Mouse (Mus musculus): ENCODE data around the gene Alox12b. TPM values are rescaled to one million over a fixed set of nuclear protein-coding genes. Genes with fewer than 3 reads are reported as not detected.

Gene Alox12b
- total and polyA plus RNA-seq, 3 experiments = not detected

DNA sequence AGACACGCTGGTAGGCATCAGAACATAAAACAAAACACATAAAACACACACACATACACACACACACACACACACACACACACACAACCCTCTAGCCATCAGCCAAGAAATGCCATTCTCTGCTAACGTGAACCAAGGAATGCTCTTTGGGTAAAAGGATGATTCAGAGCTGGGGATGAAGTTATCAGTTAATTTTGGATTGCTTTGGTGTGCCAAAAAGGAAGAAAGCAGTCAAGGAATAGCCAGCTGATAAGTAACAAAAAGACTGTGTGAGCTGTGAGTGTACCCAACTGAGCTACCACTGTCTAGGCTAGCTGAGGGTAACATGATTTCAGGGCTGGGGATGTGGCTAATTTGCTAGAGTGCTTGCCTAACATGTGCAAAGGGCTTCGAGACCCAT is 42.8 kb upstream of the Alox12b start:
- no peak for DNase-seq (ENCODE audit: low read depth, low spot score)
- H3K79me2 ChIP-seq (ENCODE audit: control insufficient read depth, insufficient read depth, low read length, poor library complexity) = no peaks in the 10 kb centered on the region; the same call in 1 of the 2 replicates
- TF ChIP-seq NELFE (IDR thresholded peaks at IDR 0.05; ENCODE audit: low read depth, low read length) = no peak
- no peak for TF ChIP-seq MEF2A (IDR thresholded peaks at IDR 0.05; ENCODE audit: extremely low read depth, insufficient replicate concordance, low read depth, low read length, poor library complexity, severe bottlenecking)
- no peak for TF ChIP-seq TBP (IDR thresholded peaks at IDR 0.05; ENCODE audit: low read depth, low read length)
- no peak for TF ChIP-seq SMC3 (IDR thresholded peaks at IDR 0.05; ENCODE audit: low read depth, low read length)
- no peak for TF ChIP-seq MYB (IDR thresholded peaks at IDR 0.05; ENCODE audit: low read depth, low read length)
- no peak for TF ChIP-seq E2F4 (IDR thresholded peaks at IDR 0.05; ENCODE audit: borderline replicate concordance, low read depth, low read length)
- TF ChIP-seq ZC3H11A (IDR thresholded peaks at IDR 0.05; ENCODE audit: low read depth, low read length) = no peak
- no peak for TF ChIP-seq CHD1 (IDR thresholded peaks at IDR 0.05; ENCODE audit: low read depth, low read length)
- TF ChIP-seq KAT2A (conservative IDR thresholded peaks at IDR 0.05; ENCODE audit: low read depth, low read length) = no peak
- no peak for TF ChIP-seq MXI1 (IDR thresholded peaks at IDR 0.05; ENCODE audit: low read depth, low read length)
- no peak for TF ChIP-seq EP300 (IDR thresholded peaks at IDR 0.05; ENCODE audit: low read depth in 1 of 2, low read length in 2 of 2)
- TF ChIP-seq UBTF (IDR thresholded peaks at IDR 0.05; ENCODE audit: borderline replicate concordance, insufficient read depth, low read depth, low read length) = no peak
- no peak for TF ChIP-seq ZKSCAN1 (IDR thresholded peaks at IDR 0.05; ENCODE audit: low read depth, low read length)
- no peak for TF ChIP-seq ELF1 (IDR thresholded peaks at IDR 0.05; ENCODE audit: low read depth, low read length)
- TF ChIP-seq RAD21 (IDR thresholded peaks at IDR 0.05; ENCODE audit: low read depth, low read length) = no peak
- TF ChIP-seq GABPA (IDR thresholded peaks at IDR 0.05; ENCODE audit: low read depth, low read length) = no peak
- no peak for TF ChIP-seq MAZ (IDR thresholded peaks at IDR 0.05; ENCODE audit: low read depth, low read length)
- H3K9ac ChIP-seq (ENCODE audit: control insufficient read depth, low read depth, low read length, poor library complexity, severe bottlenecking) = no peak overlapping the region
- H3K4me3 ChIP-seq (ENCODE audit: control insufficient read depth in 1 of 2, insufficient read depth in 1 of 2, low read depth in 2 of 2, low read length in 2 of 2) = no peak overlapping the region
- H3K4me1 ChIP-seq (ENCODE audit: control insufficient read depth in 1 of 2, insufficient read depth in 2 of 2, low read length in 2 of 2) = peaks cover 0 to 22% of the 10 kb centered on the region in 2 experiments; a peak in 2 of 4 replicates
- peaks cover 0 to 15% of the 10 kb centered on the region in 2 experiments; a peak in 2 of 4 replicates for H3K36me3 ChIP-seq (ENCODE audit: control insufficient read depth in 1 of 2, insufficient read depth in 2 of 2, low read length in 2 of 2)
- no peaks in the 10 kb centered on the region for H3K9me3 ChIP-seq (replicated peaks; ENCODE audit: insufficient read depth, low read length)
- H3K27ac ChIP-seq (ENCODE audit: control insufficient read depth, low read depth, low read length) = no peak overlapping the region
- H3K27me3 ChIP-seq (ENCODE audit: control insufficient read depth in 1 of 2, insufficient read depth in 2 of 2, low read length in 2 of 2) = no peaks in the 10 kb centered on the region

DNA sequence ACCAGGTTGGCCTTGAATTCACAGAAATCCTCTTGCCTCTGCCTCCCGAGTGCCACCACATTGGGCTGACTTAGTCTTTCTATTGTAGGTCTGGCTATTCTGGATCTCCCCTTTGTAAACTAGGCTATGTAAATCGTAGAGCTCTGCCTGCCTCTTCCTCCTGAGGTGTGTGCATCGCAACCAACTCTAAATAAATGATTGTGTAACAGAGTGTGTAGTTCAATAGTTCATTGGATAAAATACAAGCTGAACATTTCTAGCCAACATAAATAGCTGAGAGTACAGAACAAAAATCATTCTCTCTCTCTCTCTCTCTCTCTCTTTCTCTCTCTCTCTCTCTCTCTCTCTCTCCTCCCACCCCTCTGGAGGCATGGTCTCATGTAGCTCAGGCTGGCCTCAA is 42.2 kb upstream of the Alox12b start:
- peaks cover 0 to 11% of the 10 kb centered on the region in 2 experiments; a peak in 2 of 4 replicates for H3K36me3 ChIP-seq (ENCODE audit: control insufficient read depth in 1 of 2, insufficient read depth in 2 of 2, low read length in 2 of 2)
- H3K4me1 ChIP-seq (ENCODE audit: control insufficient read depth in 1 of 2, insufficient read depth in 2 of 2, low read length in 2 of 2) = peaks cover 0 to 22% of the 10 kb centered on the region in 2 experiments; a peak in 2 of 4 replicates
- H3K27me3 ChIP-seq (ENCODE audit: control insufficient read depth in 1 of 2, insufficient read depth in 2 of 2, low read length in 2 of 2) = no peaks in the 10 kb centered on the region
- H3K27ac ChIP-seq (ENCODE audit: control insufficient read depth, low read depth, low read length) = no peak overlapping the region
- no peak overlapping the region for H3K9ac ChIP-seq (ENCODE audit: control insufficient read depth, low read depth, low read length, poor library complexity, severe bottlenecking)
- H3K79me2 ChIP-seq (ENCODE audit: control insufficient read depth, insufficient read depth, low read length, poor library complexity) = no peaks in the 10 kb centered on the region; the same call in 1 of the 2 replicates
- DNase-seq (ENCODE audit: low read depth, low spot score) = no peak
- peak; percentile 62; the same call in 1 of the 2 replicates for TF ChIP-seq JUND (IDR thresholded peaks at IDR 0.05; ENCODE audit: low read depth, low read length)
- no peak for TF ChIP-seq ZMIZ1 (IDR thresholded peaks at IDR 0.05; ENCODE audit: low read depth, low read length)
- H3K9me3 ChIP-seq (replicated peaks; ENCODE audit: insufficient read depth, low read length) = no peaks in the 10 kb centered on the region
- H3K4me3 ChIP-seq (ENCODE audit: control insufficient read depth in 1 of 2, insufficient read depth in 1 of 2, low read depth in 2 of 2, low read length in 2 of 2) = no peak overlapping the region
